Mouse (Mus musculus) heart, postnatal 0 days (tissue): Measurements from ENCODE around the gene Olfr272. TPM values are rescaled to one million over a fixed set of nuclear protein-coding genes. Genes with fewer than 3 reads are reported as not detected.

Experiments used
- ATAC-seq: fragments of 200-750 bp; cut with Nextera tagmentation; 2 replicates; pipeline ENCODE4 v1.8.0; 2017; ENCODE audit warnings: low read depth, moderate number of reproducible peaks, moderate library complexity; ENCODE audit not compliant: insufficient read depth
- DNase-seq: peaks from one replicate; pipeline ENCODE4 v3.0.0-alpha.2; 2016; ENCODE audit warnings: low spot score
- H3K27ac ChIP-seq: fragments of 300-500 bp; sonication (generic); 2 replicates; pipeline ENCODE4 v1.5.1; 2014; ENCODE audit warnings: low read depth, mild to moderate bottlenecking
- H3K27me3 ChIP-seq: fragments of 300-500 bp; sonication (generic); 2 replicates; pipeline ENCODE4 v1.6.1; 2014; ENCODE audit warnings: low read length, mixed read lengths; ENCODE audit not compliant: control insufficient read depth, insufficient read depth
- H3K36me3 ChIP-seq: fragments of 300-500 bp; sonication (generic); replicated peaks from 2 replicates; pipeline ENCODE4 v1.6.1; 2014; ENCODE audit warnings: low read length, mixed read lengths; ENCODE audit not compliant: control insufficient read depth, insufficient read depth
- H3K4me1 ChIP-seq: fragments of 300-500 bp; sonication (generic); 2 replicates; pipeline ENCODE4 v1.6.1; 2014; ENCODE audit warnings: antibody characterized with exemption; ENCODE audit not compliant: control insufficient read depth, insufficient read depth
- H3K4me2 ChIP-seq: fragments of 300-500 bp; sonication (generic); 2 replicates; pipeline ENCODE4 v1.6.1; 2014; ENCODE audit warnings: low read depth, mild to moderate bottlenecking, low read length, moderate library complexity
- H3K4me3 ChIP-seq: fragments of 300-500 bp; sonication (generic); 2 replicates; pipeline ENCODE4 v1.5.1; 2014; ENCODE audit warnings: low read depth, low read length
- H3K9ac ChIP-seq: fragments of 300-500 bp; sonication (generic); replicated peaks from 2 replicates; pipeline ENCODE4 v1.6.1; 2014; ENCODE audit warnings: low read depth, low read length, mixed read lengths
- H3K9me3 ChIP-seq: fragments of 300-500 bp; sonication (generic); replicated peaks from 2 replicates; pipeline ENCODE4 v1.6.1; 2016; ENCODE audit warnings: low read length; ENCODE audit not compliant: control insufficient read depth
- CTCF ChIP-seq: IDR thresholded peaks from 2 replicates; pipeline ENCODE4 v1.5.1; 2016; ENCODE audit warnings: antibody characterized with exemption, control low read depth, low read depth
- EP300 ChIP-seq: IDR thresholded peaks from 2 replicates; pipeline ENCODE4 v1.6.1; 2016; ENCODE audit warnings: antibody characterized with exemption, low read depth
- WGBS: fragments of 180-500 bp; shearing (Covaris S2); extraction: QIAGEN DNeasy Blood & Tissue Kit; methylation state at CpG from one replicate; pipeline ENCODE4 v1.1.7; 2014; 5-methylcytosine and 5-hydroxymethylcytosine counted together
- polyA plus RNA-seq: library from polyadenylated mRNA; unstranded; fragments of >200 nt; fragmentation: Nextera tagmentation; extraction: Ambion mirVana; gene quantifications from 2 replicates; pipeline ENCODE4 v1.2.1, GENCODE M21; 2015
- total RNA-seq: library from RNA; depleted of rRNA; stranded (reverse); fragments of >200 nt; gene quantifications from 2 replicates; pipeline ENCODE4 v1.2.3, GENCODE M21; 2014; ENCODE audit warnings: low replicate concordance; rRNA removed

The Olfr272 gene
- total and polyA plus RNA-seq, 2 experiments from 2014 or later, result not detected

GRCm38 (mm10) chr4:52917311-52917688, 1.7 kb downstream of the Olfr272 start:
- ATAC-seq, result no peak
- Histone ChIP-seq H3K27me3 (no peaks in the 10 kb centered on the region), H3K4me2 (no peak overlapping the region), H3K36me3 (no peaks in the 10 kb centered on the region), H3K4me1 (no peaks in the 10 kb centered on the region), H3K4me3 (no peak overlapping the region), H3K27ac (no peak overlapping the region), H3K9me3 (no peaks in the 10 kb centered on the region), H3K9ac (no peak overlapping the region)
- TF ChIP-seq EP300, result no peak
- TF ChIP-seq CTCF, result no peak
- 86% methylated on average over 2 of the region's 2 CpGs for WGBS
- no peak for DNase-seq

GRCm38 (mm10) chr4:52916659-52917310, 2.2 kb downstream of the Olfr272 start:
- no peak for ATAC-seq
- Histone ChIP-seq H3K4me1 (no peaks in the 10 kb centered on the region), H3K4me3 (no peak overlapping the region), H3K9me3 (no peaks in the 10 kb centered on the region), H3K4me2 (no peak overlapping the region), H3K36me3 (no peaks in the 10 kb centered on the region), H3K27me3 (no peaks in the 10 kb centered on the region), H3K9ac (no peak overlapping the region), H3K27ac (no peak overlapping the region)
- DNase-seq, result no peak
- 74% methylated on average over 6 of the region's 6 CpGs for WGBS
- TF ChIP-seq CTCF (no peak), EP300 (no peak)

- Histone ChIP-seq H3K4me3 (no peak overlapping the region), H3K9me3 (no peaks in the 10 kb centered on the region), H3K36me3 (no peaks in the 10 kb centered on the region), H3K27ac (no peak overlapping the region), H3K4me2 (no peak overlapping the region), H3K4me1 (no peaks in the 10 kb centered on the region), H3K9ac (no peak overlapping the region), H3K27me3 (no peaks in the 10 kb centered on the region)
- DNase-seq (no peak), ATAC-seq (no peak)
- TF ChIP-seq EP300 (no peak), CTCF (no peak)
- 25% methylated on average over 3 of the region's 3 CpGs for WGBS
Measured at GRCm38 (mm10) chr4:52912409-52912808, 6.6 kb downstream of the Olfr272 start.

- WGBS, result 61% methylated on average over 3 of the region's 3 CpGs
- Histone ChIP-seq H3K4me3 (no peak overlapping the region), H3K9ac (no peak overlapping the region), H3K4me1 (no peaks in the 10 kb centered on the region), H3K4me2 (no peak overlapping the region), H3K9me3 (no peaks in the 10 kb centered on the region), H3K36me3 (no peaks in the 10 kb centered on the region), H3K27ac (no peak overlapping the region), H3K27me3 (no peaks in the 10 kb centered on the region)
- no peak for DNase-seq
- no peak for ATAC-seq
- no peak for TF ChIP-seq CTCF
Measured at GRCm38 (mm10) chr4:52909542-52909941, 9.4 kb downstream of the Olfr272 start.

- H3K9ac ChIP-seq, result no peak overlapping the region
- H3K4me2 ChIP-seq, result no peak overlapping the region
- no peak for TF ChIP-seq EP300
- TF ChIP-seq CTCF, result no peak
- no peak overlapping the region for H3K4me3 ChIP-seq
- DNase-seq (no peak), ATAC-seq (no peak)
- 84% methylated on average over 9 of the region's 9 CpGs for WGBS
- no peaks in the 10 kb centered on the region for H3K27me3 ChIP-seq
- no peaks in the 10 kb centered on the region for H3K36me3 ChIP-seq
- H3K9me3 ChIP-seq, result no peaks in the 10 kb centered on the region
- H3K4me1 ChIP-seq, result no peaks in the 10 kb centered on the region
- no peak overlapping the region for H3K27ac ChIP-seq
Measured at GRCm38 (mm10) chr4:52864156-52864555, 54.8 kb downstream of the Olfr272 start.

Other genes with a start within 250 kb of the Olfr272 start
- gene Olfr275, start 104.6 kb downstream of the Olfr272 start, total RNA-seq, result not detected in 2 replicates
- not detected in 2 replicates for gene Olfr275, start 104.6 kb downstream of the Olfr272 start, polyA plus RNA-seq
- gene Olfr273, start 59.9 kb downstream of the Olfr272 start, total RNA-seq, result not detected in 2 replicates
- not detected in 2 replicates for gene Olfr273, start 59.9 kb downstream of the Olfr272 start, polyA plus RNA-seq
- not detected in 2 replicates for gene Olfr270, start 45.4 kb upstream of the Olfr272 start, total RNA-seq
- not detected in 2 replicates for gene Olfr270, start 45.4 kb upstream of the Olfr272 start, polyA plus RNA-seq
- not detected in 2 replicates for gene Nipsnap3a, start 70.1 kb upstream of the Olfr272 start, total RNA-seq
- gene Nipsnap3a, start 70.1 kb upstream of the Olfr272 start, polyA plus RNA-seq, result not detected in 2 replicates
- gene Nipsnap3b, start 92.7 kb upstream of the Olfr272 start, total RNA-seq, result 36.5 and 51.0 TPM in 2 replicates
- gene Nipsnap3b, start 92.7 kb upstream of the Olfr272 start, polyA plus RNA-seq, result 43.3 TPM in 2 replicates
- gene Abca1, start 240.7 kb upstream of the Olfr272 start, total RNA-seq, result 18.1 and 18.3 TPM in 2 replicates
- gene Abca1, start 240.7 kb upstream of the Olfr272 start, polyA plus RNA-seq, result 3.1 and 3.7 TPM in 2 replicates